Mouse (Mus musculus) CH12.LX (cell line): Measurements from ENCODE around the gene Nlrp6. TPM values are rescaled to one million over a fixed set of nuclear protein-coding genes. Genes with fewer than 3 reads are reported as not detected.

ENCODE experiments used
- DNase-seq: peaks from one replicate; pipeline ENCODE4 v3.0.0-alpha.2; 2013; ENCODE audit errors: extremely low read depth
- H3K27ac ChIP-seq: 2 replicates; pipeline ENCODE4 v1.5.1; 2012; ENCODE audit warnings: low read depth, mild to moderate bottlenecking, control low read depth, moderate library complexity; ENCODE audit not compliant: insufficient read depth
- H3K27me3 ChIP-seq: replicated peaks from 2 replicates; pipeline ENCODE3; 2012; ENCODE audit warnings: inconsistent platforms
- H3K36me3 ChIP-seq, 2 experiments: replicated peaks in 1 of 2; 2 replicates each; pipeline versions ENCODE3 to v1.6.1; 2012; ENCODE audit warnings: inconsistent platforms in 1 of 2, low read length in 1 of 2, mild to moderate bottlenecking in 1 of 2, mixed read lengths in 1 of 2, moderate library complexity in 1 of 2; ENCODE audit not compliant: control insufficient read depth in 1 of 2, insufficient read depth in 1 of 2
- H3K4me1 ChIP-seq, 2 experiments: 2 replicates each; pipeline ENCODE4 v1.6.1; 2012; ENCODE audit warnings: inconsistent platforms in 1 of 2, moderate library complexity in 1 of 2; ENCODE audit not compliant: insufficient read depth in 2 of 2, control insufficient read depth in 1 of 2
- H3K4me2 ChIP-seq: 2 replicates; pipeline ENCODE4 v1.6.1; 2012; ENCODE audit warnings: low read depth, mild to moderate bottlenecking, control low read depth; ENCODE audit not compliant: poor library complexity, insufficient read depth, severe bottlenecking
- H3K4me3 ChIP-seq, 3 experiments: fragments of 150-350 bp in 1 of 3; sonication (generic) in 1 of 3; replicated peaks in 1 of 3; 2 replicates each; pipeline versions ENCODE3 to v1.5.1; 2011 to 2012; ENCODE audit warnings: low read depth in 2 of 3, low read length in 2 of 3, mild to moderate bottlenecking in 2 of 3, moderate library complexity in 2 of 3, control low read depth in 1 of 3, improper control_type of control experiment in 1 of 3, inconsistent platforms in 1 of 3, mixed read lengths in 1 of 3; ENCODE audit not compliant: poor library complexity in 1 of 3
- H3K79me2 ChIP-seq: replicated peaks from 2 replicates; pipeline ENCODE4 v1.6.1; 2012; ENCODE audit warnings: mild to moderate bottlenecking, moderate library complexity; ENCODE audit not compliant: control insufficient read depth, poor library complexity, insufficient read depth, severe bottlenecking; ENCODE audit errors: extremely low read depth
- H3K9ac ChIP-seq: 2 replicates; pipeline ENCODE4 v1.6.1; 2012; ENCODE audit warnings: low read depth, mild to moderate bottlenecking, control low read depth, moderate library complexity; ENCODE audit not compliant: insufficient read depth
- H3K9me3 ChIP-seq: replicated peaks from 2 replicates; pipeline ENCODE3; 2012; ENCODE audit warnings: low read length, inconsistent platforms, mixed read lengths
- BHLHE40 ChIP-seq: IDR thresholded peaks from 2 replicates; pipeline ENCODE4 v1.6.1; 2011; ENCODE audit warnings: mild to moderate bottlenecking, low read depth, low read length, improper control_type of control experiment
- CHD2 ChIP-seq: IDR thresholded peaks from 2 replicates; pipeline ENCODE4 v1.6.1; 2011; ENCODE audit warnings: low read length, improper control_type of control experiment
- CTCF ChIP-seq, 2 experiments: IDR thresholded peaks in 1 of 2; conservative IDR thresholded peaks in 1 of 2; 2 replicates each; pipeline ENCODE4 v1.5.1; 2011 to 2012; ENCODE audit warnings: low read depth in 2 of 2, low read length in 2 of 2, improper control_type of control experiment in 1 of 2, inconsistent platforms in 1 of 2, mild to moderate bottlenecking in 1 of 2, moderate library complexity in 1 of 2
- E2F4 ChIP-seq: IDR thresholded peaks from 2 replicates; pipeline ENCODE4 v1.6.1; 2011; ENCODE audit warnings: low read depth, low read length, improper control_type of control experiment; ENCODE audit not compliant: insufficient replicate concordance
- ELF1 ChIP-seq: IDR thresholded peaks from 2 replicates; pipeline ENCODE4 v1.6.1; 2014; ENCODE audit warnings: low read depth, mild to moderate bottlenecking, inconsistent platforms, low read length, improper control_type of control experiment
- GABPA ChIP-seq: IDR thresholded peaks from 2 replicates; pipeline ENCODE4 v1.6.1; 2012; ENCODE audit warnings: low read depth, low read length, improper control_type of control experiment, inconsistent platforms; ENCODE audit not compliant: insufficient replicate concordance
- MAFK ChIP-seq: IDR thresholded peaks from 2 replicates; pipeline ENCODE4 v1.6.1; 2011; ENCODE audit warnings: low read length, improper control_type of control experiment; ENCODE audit not compliant: insufficient replicate concordance
- MAX ChIP-seq: IDR thresholded peaks from 2 replicates; pipeline ENCODE4 v1.6.1; 2011; ENCODE audit warnings: low read length, improper control_type of control experiment
- MYC ChIP-seq: IDR thresholded peaks from 2 replicates; pipeline ENCODE4 v1.6.1; 2011; ENCODE audit warnings: low read depth, mild to moderate bottlenecking, improper control_type of control experiment, low read length
- NELFE ChIP-seq: IDR thresholded peaks from 2 replicates; pipeline ENCODE4 v1.6.1; 2011; ENCODE audit warnings: low read depth, low read length, improper control_type of control experiment
- RAD21 ChIP-seq: IDR thresholded peaks from 2 replicates; pipeline ENCODE4 v1.6.1; 2011; ENCODE audit warnings: low read depth, mild to moderate bottlenecking, low read length, improper control_type of control experiment, moderate library complexity
- RCOR1 ChIP-seq: conservative IDR thresholded peaks from 2 replicates; pipeline ENCODE4 v1.6.1; 2012; ENCODE audit warnings: low read depth, mild to moderate bottlenecking, inconsistent platforms, low read length, improper control_type of control experiment
- SIN3A ChIP-seq: IDR thresholded peaks from 2 replicates; pipeline ENCODE4 v1.6.1; 2012; ENCODE audit warnings: low read length, improper control_type of control experiment, inconsistent platforms
- TCF12 ChIP-seq: IDR thresholded peaks from 2 replicates; pipeline ENCODE4 v1.6.1; 2014; ENCODE audit warnings: low read depth, mild to moderate bottlenecking, inconsistent platforms, low read length, improper control_type of control experiment
- UBTF ChIP-seq: IDR thresholded peaks from 2 replicates; pipeline ENCODE4 v1.6.1; 2012; ENCODE audit warnings: low read depth, mild to moderate bottlenecking, inconsistent platforms, low read length, improper control_type of control experiment, moderate library complexity
- ZMIZ1 ChIP-seq: IDR thresholded peaks from 2 replicates; pipeline ENCODE4 v1.6.1; 2012; ENCODE audit warnings: low read depth, mild to moderate bottlenecking, inconsistent platforms, low read length, improper control_type of control experiment
- dilution Hi-C: fragments of 300-500 bp; cut with MboI; formaldehyde crosslinking; loops from 2 replicates; pipeline ENCODE4 v1.14.3; 2020; ENCODE audit warnings: low sequenced_read_pairs; ENCODE audit not compliant: extremely low pct_unique_long_range_greater_than_20kb, extremely low pct_ligation_motif_present
- in situ Hi-C: fragments of 300-500 bp; cut with MboI; formaldehyde crosslinking; loops from 3 replicates; pipeline ENCODE4 v1.14.3; 2019; ENCODE audit warnings: low sequenced_read_pairs, low pct_ligation_motif_present, low pct_unique_long_range_greater_than_20kb, mixed read lengths
- polyA plus RNA-seq: library from polyadenylated mRNA; unstranded; fragments of >175 nt; gene quantifications from 2 replicates; pipeline ENCODE4 v1.2.1, GENCODE M21; 2012; ENCODE audit warnings: low read depth; ENCODE audit not compliant: insufficient read length
- total RNA-seq, 2 experiments: library from RNA; depleted of rRNA; stranded (reverse); fragments of 300-350 nt in 1 of 2; fragments of >200 nt in 1 of 2; gene quantifications; 2 replicates each; pipeline ENCODE4 v1.2.3; 2012 to 2014

The Nlrp6 gene
- total and polyA plus RNA-seq, 3 experiments = 0.14 to 0.21 TPM; not detected in 1

DNA sequence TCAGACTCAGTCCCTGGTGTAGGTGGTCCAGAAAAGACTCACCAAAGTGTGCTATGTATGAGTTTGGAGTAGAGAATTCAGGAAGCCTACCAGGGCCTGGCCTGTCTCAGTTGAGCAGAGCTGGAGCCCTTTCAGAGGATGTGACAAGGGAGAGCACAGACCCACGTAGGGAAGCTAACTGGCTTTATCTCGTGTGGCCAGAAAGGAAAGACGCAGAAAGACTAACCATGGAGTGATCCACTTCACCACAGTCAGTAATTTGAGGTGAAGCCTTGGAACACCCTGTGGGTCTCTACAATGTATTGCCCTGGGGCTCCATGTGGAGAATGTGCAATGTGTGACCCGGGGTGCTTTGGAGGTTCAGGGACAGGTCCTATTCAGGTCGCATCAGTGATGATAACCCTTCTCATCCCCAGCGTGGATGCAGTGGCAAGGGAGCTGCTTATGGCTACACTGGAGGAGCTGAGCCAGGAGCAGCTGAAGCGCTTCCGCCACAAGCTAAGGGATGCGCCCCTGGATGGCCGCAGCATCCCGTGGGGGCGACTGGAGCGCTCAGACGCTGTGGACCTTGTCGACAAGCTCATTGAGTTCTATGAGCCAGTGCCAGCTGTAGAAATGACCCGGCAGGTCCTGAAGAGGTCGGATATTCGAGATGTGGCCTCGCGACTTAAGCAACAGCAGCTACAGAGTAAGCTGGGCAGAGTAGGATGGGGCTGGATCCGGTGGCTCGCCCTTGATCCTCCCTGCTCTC is 698 bp downstream of the Nlrp6 start:
- H3K9ac ChIP-seq = no peak overlapping the region
- dilution Hi-C loops = no loop called here
- no peak for DNase-seq
- H3K4me3 ChIP-seq = no peak overlapping the region
- H3K27me3 ChIP-seq = peaks cover 19% of the 10 kb centered on the region
- no peak overlapping the region for H3K4me2 ChIP-seq
- H3K79me2 ChIP-seq = no peaks in the 10 kb centered on the region
- peaks cover 11 to 19% of the 10 kb centered on the region in 2 experiments for H3K4me1 ChIP-seq
- in situ Hi-C loops = no loop called here
- no peak overlapping the region for H3K27ac ChIP-seq
- H3K36me3 ChIP-seq = no peaks in the 10 kb centered on the region
- peaks cover 2% of the 10 kb centered on the region for H3K9me3 ChIP-seq
- TF ChIP-seq UBTF (no peak), E2F4 (no peak), RCOR1 (no peak), TCF12 (no peak)

DNA sequence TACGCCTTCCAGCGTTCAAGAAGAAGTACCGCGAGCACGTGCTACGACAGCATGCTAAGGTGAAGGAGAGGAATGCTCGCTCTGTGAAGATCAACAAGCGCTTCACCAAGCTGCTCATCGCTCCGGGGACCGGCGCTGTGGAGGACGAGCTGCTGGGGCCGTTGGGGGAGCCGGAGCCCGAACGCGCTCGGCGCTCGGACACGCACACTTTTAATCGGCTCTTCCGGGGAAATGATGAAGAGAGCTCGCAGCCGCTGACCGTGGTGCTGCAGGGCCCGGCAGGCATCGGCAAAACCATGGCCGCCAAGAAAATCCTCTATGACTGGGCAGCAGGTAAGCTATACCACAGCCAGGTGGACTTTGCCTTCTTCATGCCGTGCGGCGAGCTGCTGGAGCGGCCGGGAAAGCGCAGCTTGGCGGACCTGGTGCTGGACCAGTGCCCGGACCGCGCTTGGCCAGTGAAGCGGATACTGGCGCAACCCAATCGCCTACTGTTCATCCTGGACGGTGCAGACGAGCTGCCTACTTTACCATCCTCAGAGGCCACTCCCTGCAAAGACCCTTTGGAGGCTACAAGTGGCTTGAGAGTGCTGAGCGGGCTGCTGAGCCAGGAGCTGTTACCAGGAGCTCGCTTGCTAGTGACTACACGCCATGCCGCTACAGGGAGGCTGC is 1.8 kb downstream of the Nlrp6 start:
- DNase-seq = no peak
- H3K27me3 ChIP-seq = peaks cover 19% of the 10 kb centered on the region

DNA sequence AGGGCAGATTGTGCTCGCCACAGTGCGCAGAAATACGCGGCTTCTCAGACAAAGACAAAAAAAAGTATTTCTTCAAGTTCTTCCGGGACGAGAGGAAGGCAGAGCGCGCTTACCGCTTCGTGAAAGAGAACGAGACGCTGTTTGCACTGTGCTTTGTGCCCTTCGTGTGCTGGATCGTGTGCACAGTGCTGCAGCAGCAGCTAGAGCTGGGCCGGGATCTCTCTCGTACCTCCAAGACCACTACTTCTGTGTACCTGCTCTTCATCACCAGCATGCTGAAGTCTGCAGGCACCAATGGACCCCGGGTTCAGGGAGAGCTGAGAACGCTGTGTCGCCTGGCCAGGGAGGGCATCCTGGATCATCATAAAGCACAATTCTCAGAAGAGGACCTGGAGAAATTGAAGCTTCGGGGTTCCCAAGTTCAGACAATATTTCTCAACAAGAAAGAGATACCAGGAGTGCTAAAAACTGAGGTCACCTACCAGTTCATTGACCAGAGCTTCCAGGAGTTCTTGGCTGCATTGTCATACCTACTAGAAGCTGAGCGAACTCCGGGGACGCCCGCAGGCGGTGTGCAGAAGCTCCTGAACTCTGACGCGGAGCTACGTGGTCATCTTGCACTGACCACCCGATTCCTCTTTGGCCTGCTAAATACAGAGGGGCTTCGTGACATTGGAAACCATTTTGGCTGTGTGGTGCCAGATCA is 2.5 kb downstream of the Nlrp6 start:
- Histone ChIP-seq H3K36me3 (no peaks in the 10 kb centered on the region), H3K9me3 (peaks cover 2% of the 10 kb centered on the region), H3K4me2 (0 out of 2 replicates have a peak overlapping the region, but pooled peaks have one; percentile 77), H3K9ac (no peak overlapping the region), H3K79me2 (no peaks in the 10 kb centered on the region), H3K4me1 (peaks cover under 1 to 8% of the 10 kb centered on the region in 2 experiments; a peak in 3 of 4 replicates), H3K27me3 (peaks cover 19% of the 10 kb centered on the region), H3K4me3 (peak overlapping the region in 1 of 3 experiments; percentile 49), H3K27ac (no peak overlapping the region)
- no peak for DNase-seq
- TF ChIP-seq ZMIZ1 = no peak
- no peak for TF ChIP-seq TCF12
- no peak for TF ChIP-seq NELFE
- in situ Hi-C loops (no loop called here), dilution Hi-C loops (no loop called here)

More for the DNA sequence above, 1.8 kb downstream of the Nlrp6 start:
- no peak overlapping the region for H3K27ac ChIP-seq
- TF ChIP-seq SIN3A (0 out of 2 replicates have a peak, but pooled peaks have one; percentile 39), CHD2 (no peak), CTCF (conservative IDR thresholded peaks at IDR 0.05 in 1 of 2, IDR thresholded peaks at IDR 0.05 in 1 of 2; ENCODE audit: low read depth in 2 of 2, low read length in 2 of 2) (no peak), MYC (peak; percentile 61; the same call in 1 of the 2 replicates), MAFK (no peak), GABPA (no peak), MAX (peak; percentile 69), ELF1 (peak; percentile 46), RAD21 (no peak), BHLHE40 (peak; percentile 59)
- TF ChIP-seq, all 38 proteins: peak for 5
- Histone ChIP-seq H3K79me2 (no peaks in the 10 kb centered on the region), H3K36me3 (no peaks in the 10 kb centered on the region), H3K9ac (no peak overlapping the region), H3K4me1 (peaks cover 8% of the 10 kb centered on the region in 2 experiments; a peak in 3 of 4 replicates), H3K9me3 (peaks cover 2% of the 10 kb centered on the region), H3K4me3 (peak overlapping the region in 1 of 3 experiments; percentile 49), H3K4me2 (peak overlapping the region; percentile 77)
- dilution Hi-C loops = no loop called here
- in situ Hi-C loops = no loop called here
